Mouse (Mus musculus) neural tube, embryonic 15.5 days (tissue): Measurements from ENCODE around the gene Arhgap44. TPM values are rescaled to one million over a fixed set of nuclear protein-coding genes. Genes with fewer than 3 reads are reported as not detected.
A peak's percentile ranks its signal among the peaks of the same experiment; 100 is the strongest.

Source experiments
- ATAC-seq: fragments of 200-750 bp; cut with Nextera tagmentation; 2 replicates; pipeline ENCODE4 v1.8.0; 2017; ENCODE audit warnings: mild to moderate bottlenecking, moderate TSS enrichment, moderate library complexity; ENCODE audit not compliant: low FRiP score
- H3K27ac ChIP-seq: fragments of 300-500 bp; sonication (generic); replicated peaks from 2 replicates; pipeline ENCODE4 v1.5.1; 2015; ENCODE audit warnings: mild to moderate bottlenecking, inconsistent platforms
- H3K27me3 ChIP-seq: fragments of 300-500 bp; sonication (generic); replicated peaks from 2 replicates; pipeline ENCODE4 v1.6.1; 2015; ENCODE audit warnings: inconsistent platforms
- H3K36me3 ChIP-seq: fragments of 300-500 bp; sonication (generic); 2 replicates; pipeline ENCODE4 v1.6.1; 2015; ENCODE audit warnings: inconsistent platforms
- H3K4me1 ChIP-seq: fragments of 300-500 bp; sonication (generic); 2 replicates; pipeline ENCODE4 v1.6.1; 2015; ENCODE audit warnings: inconsistent platforms
- H3K4me2 ChIP-seq: fragments of 300-500 bp; sonication (generic); 2 replicates; pipeline ENCODE4 v1.6.1; 2015; ENCODE audit warnings: inconsistent platforms, mild to moderate bottlenecking, moderate library complexity
- H3K4me3 ChIP-seq: fragments of 300-500 bp; sonication (generic); replicated peaks from 2 replicates; pipeline ENCODE4 v1.5.1; 2015; ENCODE audit warnings: mild to moderate bottlenecking, inconsistent platforms
- H3K9ac ChIP-seq: fragments of 300-500 bp; sonication (generic); replicated peaks from 2 replicates; pipeline ENCODE4 v1.6.1; 2015; ENCODE audit warnings: mild to moderate bottlenecking, inconsistent platforms
- H3K9me3 ChIP-seq: fragments of 300-500 bp; sonication (generic); replicated peaks from 2 replicates; pipeline ENCODE4 v1.6.1; 2016; ENCODE audit warnings: inconsistent platforms
- WGBS: fragments of 180-500 bp; shearing (Covaris S2); methylation state at CpG from one replicate; pipeline ENCODE4 v1.1.7; 2015; ENCODE audit warnings: mixed read lengths; 5-methylcytosine and 5-hydroxymethylcytosine counted together
- polyA plus RNA-seq: library from polyadenylated mRNA; unstranded; fragments of >200 nt; fragmentation: Nextera tagmentation; extraction: Ambion mirVana; gene quantifications from 2 replicates; pipeline ENCODE4 v1.2.1, GENCODE M21; 2015

The Arhgap44 gene
- polyA plus RNA-seq, 1 experiment from 2014 or later = 18.7 TPM

DNA sequence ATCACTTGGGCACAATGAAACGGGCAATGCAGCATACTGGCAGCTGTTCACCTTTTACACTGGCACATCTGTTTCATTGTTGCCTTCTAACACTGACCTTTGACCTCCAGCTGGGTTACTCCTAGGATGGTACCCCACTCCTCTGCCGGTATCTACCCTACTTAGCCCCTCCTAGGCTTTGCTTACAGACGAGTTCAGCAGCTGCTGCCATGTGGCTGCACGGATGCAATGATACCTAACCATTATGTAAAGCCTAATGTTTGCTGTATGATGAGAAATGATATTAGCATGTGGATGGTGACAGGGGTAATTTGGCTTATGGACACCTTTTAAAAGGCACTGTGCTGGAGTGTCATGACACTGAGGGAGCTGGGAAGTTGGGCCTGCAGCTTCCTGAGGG is 55.6 kb downstream of the Arhgap44 start:
- H3K27ac ChIP-seq = no peak overlapping the region
- no peak overlapping the region for H3K9ac ChIP-seq
- H3K4me2 ChIP-seq = no peak overlapping the region
- H3K4me1 ChIP-seq = peaks cover 35% of the 10 kb centered on the region
- no peaks in the 10 kb centered on the region for H3K9me3 ChIP-seq
- no peak for ATAC-seq
- H3K4me3 ChIP-seq = no peak overlapping the region
- WGBS = 70% methylated on average over 4 of the region's 4 CpGs
- no peaks in the 10 kb centered on the region for H3K27me3 ChIP-seq
- no peaks in the 10 kb centered on the region for H3K36me3 ChIP-seq

DNA sequence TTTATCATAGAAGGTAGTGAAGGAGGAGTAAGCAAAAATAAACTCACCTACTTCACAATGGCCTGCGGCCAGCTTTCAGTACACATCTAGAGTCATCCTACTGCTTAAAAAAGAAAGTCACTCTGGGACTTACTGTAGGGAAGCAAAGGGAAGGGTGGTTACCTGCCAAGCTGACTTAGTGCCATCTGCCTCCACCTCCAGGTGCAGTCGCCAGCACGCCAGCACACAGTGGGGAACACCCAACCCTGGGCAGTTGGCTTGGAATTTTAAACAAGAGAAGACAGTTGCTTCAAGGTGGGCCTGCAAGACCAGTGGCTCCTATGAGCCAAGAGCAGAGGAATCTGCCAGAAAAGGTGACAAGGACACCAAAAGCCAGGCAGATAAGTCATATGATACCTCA is 58.7 kb downstream of the Arhgap44 start:
- H3K4me2 ChIP-seq = no peak overlapping the region
- H3K36me3 ChIP-seq = no peaks in the 10 kb centered on the region
- H3K4me1 ChIP-seq = peaks cover 19% of the 10 kb centered on the region
- H3K27me3 ChIP-seq = no peaks in the 10 kb centered on the region
- no peak overlapping the region for H3K9ac ChIP-seq
- WGBS = 99% methylated on average over 3 of the region's 3 CpGs
- ATAC-seq = no peak
- H3K9me3 ChIP-seq = no peaks in the 10 kb centered on the region
- H3K27ac ChIP-seq = no peak overlapping the region
- H3K4me3 ChIP-seq = no peak overlapping the region

DNA sequence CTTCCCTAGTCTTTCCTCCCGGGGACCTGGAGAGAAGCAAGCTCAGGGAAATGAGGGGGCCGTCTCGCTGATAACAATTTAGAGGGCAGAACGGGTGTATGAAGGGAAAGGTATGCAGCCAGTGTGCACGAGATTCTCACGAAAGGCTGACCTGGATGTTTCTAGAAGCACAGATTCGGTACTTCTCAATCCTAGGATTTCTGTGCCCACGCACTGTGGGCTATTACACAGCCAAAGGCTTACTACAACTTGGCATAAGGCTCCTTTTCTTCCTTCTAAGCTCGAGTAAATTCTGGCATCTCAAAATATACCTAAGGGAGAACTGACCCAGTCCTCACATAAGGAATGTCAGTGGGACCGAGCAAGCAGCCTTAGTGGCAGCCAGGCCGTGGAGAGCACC is 61.6 kb downstream of the Arhgap44 start:
- H3K4me1 ChIP-seq = 0 out of 2 replicates have a peak, but pooled peaks cover 7% of the 10 kb centered on the region
- H3K9ac ChIP-seq = no peak overlapping the region
- H3K27me3 ChIP-seq = no peaks in the 10 kb centered on the region
- H3K36me3 ChIP-seq = no peaks in the 10 kb centered on the region
- 0 out of 2 replicates have a peak overlapping the region, but pooled peaks have one; percentile 13 for H3K27ac ChIP-seq
- no peak overlapping the region for H3K4me3 ChIP-seq
- 78% methylated on average over 11 of the region's 11 CpGs for WGBS
- no peaks in the 10 kb centered on the region for H3K9me3 ChIP-seq
- no peak overlapping the region for H3K4me2 ChIP-seq
- ATAC-seq = no peak

DNA sequence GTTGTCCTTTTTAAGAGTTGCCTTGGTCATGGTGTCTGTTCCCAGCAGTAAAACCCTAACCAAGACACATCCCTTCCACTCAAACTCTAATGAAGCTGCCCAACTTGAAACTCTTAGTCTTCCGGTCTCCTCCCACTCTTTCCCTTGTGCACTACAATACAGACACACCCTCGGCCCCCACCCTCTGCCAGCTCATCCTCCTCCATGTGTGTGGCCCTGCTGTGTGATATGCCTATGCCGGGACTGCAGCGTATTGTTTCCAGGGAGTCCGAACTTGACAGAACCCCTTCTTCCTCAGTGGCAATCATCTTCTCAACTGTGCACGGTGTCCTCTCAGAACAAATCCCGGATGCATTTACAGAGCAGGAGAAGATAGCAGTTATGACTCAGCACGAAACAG is 62.7 kb downstream of the Arhgap44 start:
- Histone ChIP-seq H3K9ac (no peak overlapping the region), H3K4me3 (no peak overlapping the region), H3K9me3 (no peaks in the 10 kb centered on the region), H3K27me3 (no peaks in the 10 kb centered on the region), H3K4me2 (no peak overlapping the region), H3K27ac (no peak overlapping the region), H3K4me1 (0 out of 2 replicates have a peak, but pooled peaks cover 7% of the 10 kb centered on the region), H3K36me3 (no peaks in the 10 kb centered on the region)
- 93% methylated on average over 8 of the region's 8 CpGs for WGBS
- ATAC-seq = no peak

DNA sequence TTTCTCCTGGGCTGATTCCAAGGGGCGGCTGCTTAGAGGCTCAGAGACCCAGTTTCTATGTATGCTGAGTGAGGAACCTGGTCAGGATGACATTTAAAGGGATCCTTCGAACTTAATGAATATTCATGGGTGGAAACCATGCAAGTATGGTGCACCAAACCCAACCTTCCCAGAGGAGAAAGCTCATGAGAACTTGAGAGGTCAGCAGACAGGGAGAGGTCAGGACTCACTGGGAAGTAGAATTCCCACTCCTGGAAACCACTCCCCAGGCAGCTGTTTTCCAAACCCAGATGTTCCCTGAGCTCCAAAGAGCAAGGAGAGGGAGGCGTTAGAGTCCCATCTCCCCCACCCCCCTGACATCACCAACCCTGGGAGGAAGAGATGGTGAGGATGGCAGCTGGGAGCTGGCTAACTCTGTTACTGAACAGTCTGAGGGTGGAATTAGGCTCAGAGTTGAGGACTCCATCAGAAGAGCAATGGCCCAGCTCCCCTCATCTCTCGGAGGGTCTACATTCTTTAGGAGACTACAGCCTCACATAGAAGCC is 65.2 kb downstream of the Arhgap44 start:
- no peak overlapping the region for H3K4me2 ChIP-seq
- no peaks in the 10 kb centered on the region for H3K27me3 ChIP-seq
- H3K4me3 ChIP-seq = no peak overlapping the region
- H3K36me3 ChIP-seq = no peaks in the 10 kb centered on the region
- WGBS = 92% methylated on average over 4 of the region's 4 CpGs
- H3K9ac ChIP-seq = no peak overlapping the region
- no peaks in the 10 kb centered on the region for H3K9me3 ChIP-seq
- no peak for ATAC-seq
- H3K4me1 ChIP-seq = 0 out of 2 replicates have a peak, but pooled peaks cover 7% of the 10 kb centered on the region
- no peak overlapping the region for H3K27ac ChIP-seq

DNA sequence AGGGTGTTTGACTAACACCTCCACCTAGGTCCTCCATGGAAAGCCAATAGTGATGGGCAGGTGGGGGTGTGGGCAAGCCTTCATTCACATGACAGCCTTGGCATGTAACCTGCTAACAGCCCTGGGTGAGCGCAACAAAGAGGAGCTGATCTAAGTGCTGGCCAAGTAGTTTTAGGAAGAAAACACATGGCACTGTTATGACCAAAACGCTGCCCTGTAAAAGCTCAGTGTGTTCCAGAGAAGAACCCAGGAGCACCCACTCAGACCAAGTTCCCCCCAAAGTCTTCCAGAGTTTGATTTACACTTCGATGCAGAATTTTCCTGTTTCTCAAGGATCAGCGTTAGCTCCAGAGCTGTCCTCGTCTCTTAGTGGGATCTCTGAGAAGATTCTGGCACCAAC is 65.9 kb downstream of the Arhgap44 start:
- Histone ChIP-seq H3K4me2 (no peak overlapping the region), H3K4me1 (0 out of 2 replicates have a peak, but pooled peaks cover 7% of the 10 kb centered on the region), H3K4me3 (no peak overlapping the region), H3K9ac (no peak overlapping the region), H3K36me3 (no peaks in the 10 kb centered on the region), H3K27me3 (no peaks in the 10 kb centered on the region), H3K27ac (no peak overlapping the region), H3K9me3 (no peaks in the 10 kb centered on the region)
- no peak for ATAC-seq
- WGBS = 94% methylated on average over 5 of the region's 5 CpGs

DNA sequence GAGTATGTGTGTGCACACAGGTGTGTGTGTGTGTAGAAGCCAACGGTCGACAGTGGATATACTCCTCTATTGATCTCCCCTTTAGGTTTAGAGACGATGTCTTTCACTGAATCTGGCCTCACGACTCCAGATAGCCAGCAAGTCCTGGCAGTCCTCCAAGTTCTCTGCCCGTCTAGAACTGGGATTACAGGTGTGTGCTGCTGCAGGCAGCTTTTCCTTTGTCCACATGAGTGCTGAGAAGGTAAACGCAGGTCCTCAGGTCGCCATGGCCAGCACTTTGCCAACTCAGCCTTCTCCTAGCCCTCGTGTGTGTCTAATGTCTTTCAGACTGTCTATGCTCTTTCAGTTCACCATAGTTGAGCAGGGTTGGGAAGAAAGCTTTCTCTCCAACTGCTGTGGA is 69.9 kb downstream of the Arhgap44 start:
- WGBS = 76% methylated on average over 8 of the region's 8 CpGs
- Histone ChIP-seq H3K9ac (no peak overlapping the region), H3K27me3 (no peaks in the 10 kb centered on the region), H3K4me3 (no peak overlapping the region), H3K27ac (no peak overlapping the region), H3K4me2 (no peak overlapping the region), H3K9me3 (no peaks in the 10 kb centered on the region), H3K4me1 (no peaks in the 10 kb centered on the region), H3K36me3 (no peaks in the 10 kb centered on the region)
- no peak for ATAC-seq

DNA sequence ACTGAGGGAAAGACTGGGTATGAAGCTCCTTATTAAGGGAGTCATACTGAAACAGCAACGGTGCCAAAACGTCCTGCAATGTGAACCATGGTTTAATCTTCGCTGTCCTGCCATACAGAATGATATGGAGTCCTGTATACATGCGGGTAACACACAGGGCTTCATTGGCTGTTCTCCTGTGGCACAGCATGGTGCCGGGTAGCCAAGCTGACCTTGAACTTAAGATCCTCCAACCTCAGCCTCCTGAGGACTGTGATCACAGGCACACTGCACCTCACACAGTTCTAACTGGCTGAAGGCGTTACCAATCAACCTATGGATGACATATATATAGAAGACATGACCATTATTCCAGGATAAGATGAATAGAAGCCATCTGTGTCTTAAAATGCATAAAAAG is 72.4 kb downstream of the Arhgap44 start:
- Histone ChIP-seq H3K27ac (no peak overlapping the region), H3K4me2 (no peak overlapping the region), H3K9me3 (no peaks in the 10 kb centered on the region), H3K36me3 (no peaks in the 10 kb centered on the region), H3K9ac (no peak overlapping the region), H3K4me1 (no peaks in the 10 kb centered on the region), H3K27me3 (no peaks in the 10 kb centered on the region), H3K4me3 (no peak overlapping the region)
- 91% methylated on average over 6 of the region's 6 CpGs for whole genome bisulfite sequencing
- no peak for ATAC-seq

DNA sequence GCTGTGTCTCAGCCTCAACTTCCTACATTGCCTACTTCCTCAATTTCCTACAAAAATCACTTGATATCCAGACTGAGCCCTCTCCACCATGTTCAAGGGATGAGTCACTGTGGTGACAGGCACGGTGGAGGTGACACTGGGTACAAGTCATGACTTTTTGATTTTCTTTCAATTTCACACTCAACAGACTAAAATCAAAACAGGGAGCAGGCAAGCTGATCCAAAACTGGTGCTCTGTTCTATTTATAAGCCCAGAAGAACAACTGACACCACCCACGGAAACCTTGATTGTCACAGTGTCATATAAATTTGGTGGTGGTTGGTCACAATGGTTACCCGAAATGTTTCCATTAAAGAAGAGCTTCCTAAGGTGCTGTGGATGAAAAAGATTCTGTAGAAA is 72.8 kb downstream of the Arhgap44 start:
- no peaks in the 10 kb centered on the region for H3K27me3 ChIP-seq
- no peak for ATAC-seq
- H3K9me3 ChIP-seq = no peaks in the 10 kb centered on the region
- H3K4me2 ChIP-seq = no peak overlapping the region
- WGBS = 86% methylated on average over 3 of the region's 3 CpGs
- H3K27ac ChIP-seq = no peak overlapping the region
- no peak overlapping the region for H3K4me3 ChIP-seq
- H3K36me3 ChIP-seq = no peaks in the 10 kb centered on the region
- H3K4me1 ChIP-seq = no peaks in the 10 kb centered on the region
- H3K9ac ChIP-seq = no peak overlapping the region

DNA sequence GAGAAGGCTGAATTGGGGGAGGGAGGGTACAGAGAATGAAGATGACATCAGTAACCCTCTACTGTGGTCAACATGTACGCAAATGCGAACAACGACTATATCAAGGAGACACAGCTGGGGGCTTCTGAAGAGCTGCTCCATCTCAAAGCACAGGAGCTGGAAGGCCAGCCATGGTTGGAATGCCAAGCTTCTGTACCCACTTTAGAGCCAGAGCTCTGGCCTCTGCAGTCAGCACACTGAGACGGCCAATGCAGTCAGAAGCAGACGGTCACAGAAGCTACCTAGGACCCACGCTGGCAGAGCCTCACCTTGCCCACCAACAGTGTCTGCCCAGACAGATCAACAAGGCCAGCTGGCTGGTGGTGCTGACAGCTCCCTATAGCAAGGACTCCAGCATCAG is 73.5 kb downstream of the Arhgap44 start:
- Histone ChIP-seq H3K4me1 (no peaks in the 10 kb centered on the region), H3K27me3 (no peaks in the 10 kb centered on the region), H3K9me3 (no peaks in the 10 kb centered on the region), H3K4me2 (no peak overlapping the region), H3K36me3 (no peaks in the 10 kb centered on the region), H3K9ac (no peak overlapping the region), H3K4me3 (no peak overlapping the region), H3K27ac (no peak overlapping the region)
- ATAC-seq = no peak
- 93% methylated on average over 6 of the region's 6 CpGs for WGBS

DNA sequence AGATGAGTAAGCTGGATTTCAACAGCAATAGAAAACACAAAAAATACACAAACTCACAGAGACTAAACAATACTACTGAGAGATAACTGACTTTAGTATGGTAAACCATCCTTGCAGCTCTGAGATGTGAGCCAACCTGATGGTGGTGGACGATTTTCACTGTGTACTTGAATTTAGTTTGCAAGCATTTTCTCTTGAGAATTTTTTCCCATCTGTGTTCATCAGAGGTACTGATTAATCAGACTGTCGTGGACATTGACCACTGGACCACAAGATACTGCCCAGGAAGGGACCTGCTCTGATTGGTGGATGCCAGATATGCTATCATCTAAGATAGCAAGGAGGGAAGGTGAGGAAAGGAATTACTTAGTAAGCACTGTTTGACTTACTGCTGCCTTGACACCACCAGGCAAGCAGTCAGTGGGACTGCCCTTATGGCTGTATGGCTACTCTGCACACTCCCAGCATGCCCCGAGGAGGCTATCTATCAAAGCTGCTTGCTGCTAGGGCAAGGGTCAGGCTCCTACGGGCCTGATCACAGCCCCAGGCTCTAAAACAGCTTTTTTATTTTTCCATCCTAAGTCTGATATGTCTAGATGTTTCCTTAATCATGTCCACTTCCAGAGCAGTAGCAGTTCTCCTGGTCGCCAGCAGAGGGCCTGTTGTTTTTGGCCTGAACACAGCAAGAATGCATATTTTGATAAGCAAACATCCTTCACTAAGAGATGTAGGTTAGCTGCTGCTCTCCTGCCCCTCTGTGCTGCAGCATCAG is 74.1 kb downstream of the Arhgap44 start:
- 58% methylated on average over 5 of the region's 5 CpGs for WGBS
- no peak overlapping the region for H3K27ac ChIP-seq
- H3K4me3 ChIP-seq = no peak overlapping the region
- H3K9ac ChIP-seq = no peak overlapping the region
- no peak overlapping the region for H3K4me2 ChIP-seq
- H3K9me3 ChIP-seq = no peaks in the 10 kb centered on the region
- no peaks in the 10 kb centered on the region for H3K4me1 ChIP-seq
- no peak for ATAC-seq
- H3K36me3 ChIP-seq = no peaks in the 10 kb centered on the region
- no peaks in the 10 kb centered on the region for H3K27me3 ChIP-seq

DNA sequence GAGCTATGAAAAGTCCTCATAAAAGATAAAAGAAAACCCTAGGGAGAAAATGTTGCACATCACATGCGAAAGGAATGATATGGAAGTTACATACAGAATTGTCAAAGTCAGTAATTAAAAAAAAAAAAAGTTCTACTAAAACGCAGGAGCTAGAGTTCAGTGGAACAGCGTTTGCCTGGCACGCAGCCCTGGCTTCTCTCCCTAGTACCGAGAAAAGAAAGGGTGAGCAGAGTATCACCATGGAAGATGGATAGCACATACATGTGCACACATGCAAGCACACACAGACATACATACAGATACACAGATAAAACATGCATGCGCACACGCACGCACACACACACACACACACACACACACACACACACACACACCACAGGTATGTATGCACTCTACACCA is 82.0 kb downstream of the Arhgap44 start:
- no peaks in the 10 kb centered on the region for H3K27me3 ChIP-seq
- H3K27ac ChIP-seq = no peak overlapping the region
- 86% methylated on average over 8 of the region's 8 CpGs for WGBS
- H3K4me3 ChIP-seq = no peak overlapping the region
- H3K36me3 ChIP-seq = no peaks in the 10 kb centered on the region
- H3K4me1 ChIP-seq = no peaks in the 10 kb centered on the region
- no peak overlapping the region for H3K9ac ChIP-seq
- no peak overlapping the region for H3K4me2 ChIP-seq
- no peak for ATAC-seq
- H3K9me3 ChIP-seq = no peaks in the 10 kb centered on the region
